Mouse (Mus musculus): ENCODE data around the gene Hist1h4n.
"Not testable (repeated sequence)": the region's sequence is repeated elsewhere in the genome, so short reads cannot be mapped to it uniquely, and the experiment has no call there.

The Hist1h4n gene

DNA sequence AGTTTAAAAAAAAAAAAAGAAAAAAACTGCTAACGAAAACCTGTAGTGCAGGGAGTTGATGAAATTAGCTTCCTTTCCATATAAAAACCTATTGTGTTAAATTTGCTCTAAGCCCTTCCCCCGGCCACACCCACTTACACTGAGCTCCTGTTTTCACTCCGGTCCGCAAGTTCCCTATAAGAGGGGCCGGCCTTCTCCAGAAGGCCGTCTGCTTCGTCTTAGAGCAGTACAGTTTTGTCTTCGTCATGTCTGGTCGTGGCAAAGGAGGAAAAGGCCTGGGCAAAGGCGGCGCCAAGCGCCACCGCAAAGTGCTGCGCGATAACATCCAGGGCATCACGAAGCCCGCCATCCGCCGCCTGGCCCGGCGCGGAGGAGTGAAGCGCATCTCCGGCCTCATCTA is 20.5 kb downstream of the Hist1h4n start, which contains the start of gene Hist1h4m:
Gene Hist1h4m, plus strand, starts transcription at position 208 of the 400 bp plus-strand sequence.
- CTCF ChIA-PET, result not testable (repeated sequence)
- POLR2A ChIA-PET, result interaction anchor here in 3 of 4 experiments (0.6 to 1.1 kb wide), 7 partner anchors 11 to 232 kb away, joined by 4 to 11 read pairs (median 4); partner anchors contain the start of genes Hist1h2ag (in 1 of the 3), Hist1h2ah (in 1 of the 3), Hist1h2bj (in 1 of the 3) and Hist1h2bk (in 1 of the 3)

DNA sequence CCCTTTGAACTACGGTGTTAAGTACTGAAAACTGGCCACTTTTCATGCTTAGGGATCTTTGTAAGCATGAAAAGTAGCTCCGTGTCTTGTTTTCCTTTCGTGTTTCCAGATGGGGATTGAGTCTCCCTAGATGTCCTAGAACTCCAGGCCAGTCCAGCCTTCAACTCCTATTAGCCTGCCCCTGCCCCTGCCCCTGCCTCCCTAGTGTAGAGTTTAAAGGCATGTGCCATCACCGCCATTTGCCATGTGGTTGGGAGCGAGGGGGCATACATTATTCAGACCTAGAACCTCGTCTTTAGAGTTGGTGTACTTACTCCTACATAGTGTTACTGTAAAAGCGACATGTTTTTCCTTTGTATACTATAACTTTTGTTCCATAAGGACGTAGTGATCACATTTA is 20.9 kb downstream of the Hist1h4n start:
- POLR2A ChIA-PET, CTCF ChIA-PET: not testable (repeated sequence)

DNA sequence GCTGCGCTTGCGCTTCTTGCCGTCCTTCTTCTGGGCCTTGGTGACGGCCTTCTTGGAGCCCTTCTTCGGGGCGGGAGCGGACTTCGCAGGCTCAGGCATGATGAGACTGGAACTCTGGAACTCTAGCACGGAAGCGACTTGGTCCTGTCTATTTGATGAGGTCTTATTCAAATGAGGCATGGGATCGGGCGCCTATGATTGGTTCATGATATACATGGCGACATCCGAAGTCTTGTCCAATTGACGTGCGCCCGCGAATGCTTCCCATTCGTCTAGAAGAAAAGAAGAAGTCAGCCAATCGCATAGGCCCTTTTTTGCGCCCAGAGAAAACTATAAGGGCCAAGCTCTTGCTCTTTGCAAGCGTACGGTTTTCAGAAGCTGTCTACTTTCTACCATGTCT is 21.9 kb downstream of the Hist1h4n start, which contains the start of the genes Hist1h2bq and Hist1h2ao:
Gene Hist1h2bq, minus strand, starts transcription at position 125 of the 400 bp plus-strand sequence.
Gene Hist1h2ao, plus strand, starts transcription at position 393 of the 400 bp plus-strand sequence.
- POLR2A ChIA-PET, CTCF ChIA-PET: not testable (repeated sequence)

GRCm38 (mm10) chr13:21803058-21803457 is 28.9 kb downstream of the Hist1h4n start:
- POLR2A ChIA-PET, CTCF ChIA-PET: not testable (repeated sequence)

GRCm38 (mm10) chr13:21797163-21797562 is 34.8 kb downstream of the Hist1h4n start:
- POLR2A ChIA-PET, CTCF ChIA-PET: not testable (repeated sequence)

- POLR2A ChIA-PET, result interaction anchor here in 2 of 4 experiments (0.9 to 1.5 kb wide), 4 partner anchors 8 to 85 kb away, joined by 3 to 5 read pairs (median 4); partner anchors contain the start of genes Hist1h1b (in 1 of the 2), Hist1h2an (in 1 of the 2) and Hist1h2bp (in 1 of the 2)
Observed at GRCm38 (mm10) chr13:21795584-21795983, 36.4 kb downstream of the Hist1h4n start.

DNA sequence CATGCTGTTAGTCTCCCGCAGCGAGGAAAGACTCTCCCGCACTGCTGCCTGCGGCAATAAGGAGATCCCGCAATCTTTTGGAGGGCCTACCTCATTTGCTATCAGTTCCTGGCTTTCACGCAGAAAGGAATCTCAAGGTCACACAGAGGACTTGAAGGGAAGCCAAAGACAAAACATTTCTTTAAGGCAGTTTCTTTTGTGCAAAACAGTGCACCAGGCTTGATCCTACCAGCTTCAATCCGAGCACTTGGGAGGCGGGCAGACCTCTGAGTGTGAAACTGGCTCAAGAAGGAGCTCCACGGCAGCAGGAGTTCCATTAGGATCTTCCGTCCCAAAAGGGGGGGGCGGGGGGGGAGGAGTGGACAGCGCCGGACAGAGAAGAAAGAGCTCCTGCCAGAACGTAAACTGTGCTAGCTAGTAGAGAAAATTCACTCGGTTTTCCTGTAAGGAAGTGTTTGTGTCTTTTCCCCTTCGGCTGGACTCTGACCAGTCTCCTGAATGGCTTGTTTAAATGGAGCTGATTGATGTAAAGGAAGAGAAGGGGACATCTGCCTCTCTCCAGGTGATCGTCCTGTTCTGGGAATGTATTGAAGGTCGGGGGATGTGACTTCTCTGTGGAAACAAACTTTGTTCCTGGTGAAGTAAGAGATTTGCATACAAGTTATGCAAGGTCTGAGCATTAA is 41.3 kb downstream of the Hist1h4n start:
- POLR2A ChIA-PET, result interaction anchor here (0.5 to 22.5 kb wide), 55 partner anchors 8 to 1948 kb away, joined by 3 to 823 read pairs (median 5); partner anchors contain the start of genes Hist1h2ak (in 4 of the 4), Hist1h2bn (in 4 of the 4), Hist1h1b (in 3 of the 4) and Hist1h2ai (in 3 of the 4)
- CTCF ChIA-PET, result no interaction called here

More at GRCm38 (mm10) chr13:21795584-21795983, 36.4 kb downstream of the Hist1h4n start:
- CTCF ChIA-PET, result no interaction called here

DNA sequence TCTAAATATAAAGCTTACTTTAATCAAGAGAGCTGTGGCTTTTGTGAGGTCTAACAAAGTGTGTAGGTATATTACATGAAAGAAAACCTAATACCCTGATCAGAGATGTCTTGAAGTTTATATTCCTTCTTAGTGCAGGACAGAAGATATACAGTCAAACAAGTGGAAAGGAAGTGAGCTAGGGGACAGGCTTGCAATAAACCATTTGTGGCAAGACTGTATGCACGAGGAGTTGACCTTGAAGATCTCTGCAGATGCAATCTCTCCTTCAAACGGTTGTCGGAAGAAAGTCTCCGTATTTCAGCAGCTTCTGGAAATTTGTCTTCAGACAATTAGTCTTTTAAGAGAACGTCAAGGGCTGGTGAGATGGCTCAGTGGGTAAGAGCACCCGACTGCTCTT is 42.1 kb downstream of the Hist1h4n start:
- POLR2A ChIA-PET, result interaction anchor here in 3 of 4 experiments (0.5 to 22.5 kb wide), 26 partner anchors 9 to 618 kb away, joined by 3 to 823 read pairs (median 10); partner anchors contain the start of genes Hist1h1b (in 3 of the 3), Hist1h2ai (in 3 of the 3), Hist1h2ak (in 3 of the 3) and Hist1h2bl (in 3 of the 3)
- CTCF ChIA-PET, result no interaction called here

DNA sequence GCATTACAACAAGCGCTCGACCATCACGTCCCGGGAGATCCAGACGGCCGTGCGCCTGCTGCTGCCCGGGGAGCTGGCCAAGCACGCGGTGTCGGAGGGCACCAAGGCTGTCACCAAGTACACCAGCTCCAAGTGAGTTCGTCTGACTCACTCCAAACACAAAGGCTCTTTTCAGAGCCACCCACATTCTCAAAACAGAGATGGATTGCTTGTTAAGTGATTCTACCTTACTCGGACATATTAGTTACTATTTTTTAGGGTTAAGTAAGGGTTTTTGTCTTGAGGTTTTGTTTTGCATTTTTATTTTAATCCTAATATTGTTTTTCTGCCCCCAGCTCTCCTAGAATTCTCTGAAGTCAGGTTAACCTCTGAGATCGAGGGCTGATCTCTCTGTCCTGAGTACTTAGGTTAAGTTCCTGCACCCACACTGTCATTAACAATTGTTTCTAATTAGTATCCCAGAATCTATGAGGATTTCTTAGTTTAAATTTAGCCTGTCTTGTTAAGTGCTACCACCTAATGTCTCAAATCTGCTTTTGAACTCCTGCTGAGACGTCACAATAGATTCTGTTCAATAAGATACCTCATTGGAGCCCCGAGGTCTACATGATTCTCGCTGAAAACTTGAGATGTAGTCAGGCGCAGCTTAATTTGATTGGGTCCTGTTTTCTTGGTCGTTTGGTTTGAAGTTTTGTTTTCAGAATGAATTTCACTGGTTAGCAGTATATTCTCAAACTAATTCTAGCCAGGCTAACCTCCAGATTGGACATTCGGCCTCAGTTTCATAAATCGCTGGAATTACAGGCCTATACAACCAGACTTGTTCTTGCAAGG is 44.0 kb downstream of the Hist1h4n start:
- ChIA-PET POLR2A (interaction anchor here (0.5 to 22.5 kb wide), 82 partner anchors 7 to 1956 kb away, joined by 3 to 823 read pairs (median 7); partner anchors contain the start of genes Hist1h2ag (in 4 of the 4), Hist1h2ai (in 4 of the 4), Hist1h2ak (in 4 of the 4) and Hist1h2bj (in 4 of the 4)), CTCF (interaction anchor here in 2 of 4 experiments (0.6 to 1.5 kb wide), 2 partner anchors 44 to 255 kb away, joined by 3 to 4 read pairs; partner anchors contain the start of genes Hist1h2ag (in 1 of the 2) and Hist1h2bj (in 1 of the 2))

GRCm38 (mm10) chr13:21786899-21787629 is 44.9 kb downstream of the Hist1h4n start, which contains the start of the genes Hist1h2an and Hist1h2bp:
Gene Hist1h2an, minus strand, starts transcription at chr13:21787218.
Gene Hist1h2bp, plus strand, starts transcription at chr13:21787461.
- ChIA-PET CTCF (interaction anchor here in 2 of 4 experiments (0.6 to 1.5 kb wide), 2 partner anchors 43 to 256 kb away, joined by 3 to 4 read pairs; partner anchors contain the start of genes Hist1h2ag (in 1 of the 2) and Hist1h2bj (in 1 of the 2)), POLR2A (interaction anchor here (0.6 to 22.5 kb wide), 94 partner anchors 8 to 1973 kb away, joined by 3 to 823 read pairs (median 5); partner anchors contain the start of genes Hist1h2ag (in 4 of the 4), Hist1h2ai (in 4 of the 4), Hist1h2ak (in 4 of the 4) and Hist1h2bj (in 4 of the 4))

DNA sequence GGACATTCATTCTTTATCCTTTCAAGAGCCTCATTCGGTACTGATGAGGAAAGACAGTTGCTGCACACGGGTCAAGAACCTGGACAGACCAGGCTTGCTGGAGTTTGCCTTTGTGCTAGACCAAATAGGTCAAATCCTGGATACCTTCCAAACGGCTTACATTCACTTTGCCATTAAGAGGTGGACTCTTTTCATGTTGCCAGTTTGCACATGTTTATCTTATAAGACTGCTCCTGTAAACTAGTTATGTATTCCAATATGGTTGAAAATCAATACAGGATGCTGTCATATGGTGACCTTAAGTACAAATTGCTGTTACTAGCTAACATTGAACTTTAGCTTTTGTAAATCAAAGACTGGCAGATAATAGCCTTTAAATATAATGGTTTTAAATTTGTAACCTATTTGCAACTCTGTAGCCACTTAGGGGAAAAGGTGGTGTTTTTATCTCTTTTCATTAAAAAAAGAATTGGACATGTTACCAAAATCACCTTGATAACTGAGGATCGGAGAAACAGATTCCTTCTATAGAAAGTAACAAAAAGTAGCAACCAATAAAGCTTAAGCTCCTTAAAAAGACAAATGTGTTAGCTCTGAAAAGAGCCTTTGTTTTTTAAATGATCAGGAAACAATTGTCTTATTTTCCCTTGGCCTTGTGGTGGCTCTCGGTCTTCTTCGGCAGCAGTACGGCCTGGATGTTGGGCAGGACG is 45.7 kb downstream of the Hist1h4n start:
- ChIA-PET POLR2A (interaction anchor here (0.6 to 22.5 kb wide), 86 partner anchors 7 to 1977 kb away, joined by 3 to 823 read pairs (median 6); partner anchors contain the start of genes Hist1h2ai (in 4 of the 4), Hist1h2ak (in 4 of the 4), Hist1h2bl (in 4 of the 4) and Hist1h2bn (in 4 of the 4)), CTCF (interaction anchor here in 1 of 4 experiments (1.5 kb wide), 1 partner anchor 257 kb away, joined by 3 read pairs; the partner anchor contains the start of genes Hist1h2ag and Hist1h2bj)

DNA sequence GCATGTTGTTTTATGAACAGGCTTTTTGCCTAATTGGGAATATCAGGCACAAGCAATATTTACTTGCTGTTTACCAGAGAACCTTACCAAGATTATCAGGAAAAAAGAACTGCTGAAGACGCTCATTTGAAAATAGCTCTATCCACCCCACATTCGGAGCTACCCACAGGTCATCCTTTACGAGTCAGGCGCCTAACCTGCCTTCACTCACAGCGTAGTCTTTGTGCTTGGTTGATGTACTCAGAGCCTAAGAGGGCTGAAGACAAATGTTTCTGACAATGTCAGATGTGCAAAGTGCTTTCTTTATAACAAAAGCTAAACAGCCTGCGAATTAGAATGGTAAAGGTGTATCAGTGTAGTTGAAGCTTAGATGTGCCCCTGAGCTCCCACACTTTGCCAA is 47.7 kb downstream of the Hist1h4n start:
- ChIA-PET CTCF (interaction anchor here in 1 of 4 experiments (0.7 kb wide), 1 partner anchor 49 kb away, joined by 3 read pairs; no protein-coding TSS in a partner anchor), POLR2A (interaction anchor here in 3 of 4 experiments (0.6 to 22.5 kb wide), 32 partner anchors 9 to 1980 kb away, joined by 3 to 823 read pairs (median 4); partner anchors contain the start of genes Hist1h2ai (in 3 of the 3), Hist1h2ak (in 3 of the 3), Hist1h2bj (in 3 of the 3) and Hist1h2bl (in 3 of the 3))

DNA sequence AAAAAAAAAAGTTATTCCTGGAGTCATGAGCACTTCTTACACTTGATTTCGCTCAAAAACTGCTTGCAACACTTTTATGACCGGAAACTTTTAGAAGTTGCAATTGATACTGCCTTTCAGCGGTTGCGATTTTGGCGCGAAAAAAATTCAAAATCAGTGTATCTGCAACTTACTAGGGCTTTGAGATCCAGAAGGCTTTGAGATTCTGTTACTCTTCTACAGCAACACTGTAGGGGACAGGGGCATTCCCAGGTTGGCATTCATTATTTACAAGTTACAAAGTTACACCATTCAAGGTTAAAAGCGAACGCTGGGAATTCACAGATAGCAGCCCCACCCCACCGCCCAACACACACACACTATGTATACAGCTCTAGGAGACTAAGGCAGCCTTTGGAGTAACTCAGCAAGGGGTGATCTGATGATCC is 48.2 kb downstream of the Hist1h4n start:
- POLR2A ChIA-PET, result interaction anchor here in 3 of 4 experiments (0.8 to 22.5 kb wide), 28 partner anchors 9 to 1980 kb away, joined by 3 to 823 read pairs (median 6); partner anchors contain the start of genes Hist1h2ai (in 3 of the 3), Hist1h2ak (in 3 of the 3), Hist1h2bj (in 3 of the 3) and Hist1h2bl (in 3 of the 3)
- CTCF ChIA-PET, result no interaction called here

GRCm38 (mm10) chr13:21783255-21783617 is 48.8 kb downstream of the Hist1h4n start, which contains the start of gene Hist1h3i:
Gene Hist1h3i, minus strand, starts transcription at chr13:21783370.
- ChIA-PET POLR2A (interaction anchor here (0.8 to 22.5 kb wide), 39 partner anchors 8 to 1981 kb away, joined by 3 to 823 read pairs (median 6); partner anchors contain the start of genes Hist1h2ak (in 4 of the 4), Hist1h2bn (in 4 of the 4), Hist1h2ai (in 3 of the 4) and Hist1h2bl (in 3 of the 4)), CTCF (no interaction called here)

GRCm38 (mm10) chr13:21782361-21783254 is 49.4 kb downstream of the Hist1h4n start:
- ChIA-PET POLR2A (interaction anchor here (0.5 to 22.5 kb wide), 50 partner anchors 8 to 1979 kb away, joined by 3 to 823 read pairs (median 5); partner anchors contain the start of genes Hist1h2ak (in 4 of the 4), Hist1h2bn (in 4 of the 4), Hist1h2ai (in 3 of the 4) and Hist1h2bm (in 3 of the 4)), CTCF (interaction anchor here in 1 of 4 experiments (0.7 kb wide), 1 partner anchor 34 kb away, joined by 3 read pairs; no protein-coding TSS in a partner anchor)

All from embryonic stem cell, embryonic (primary cell).